Mouse (Mus musculus) gastrocnemius, postnatal 10 days (tissue): ENCODE measurements around the gene Vwa2. TPM values are rescaled to one million over a fixed set of nuclear protein-coding genes. Genes with fewer than 3 reads are reported as not detected.

ENCODE experiments used
- DNase-seq: peaks from one replicate; pipeline ENCODE4 v3.0.0; 2021; ENCODE audit warnings: mixed read lengths
- total RNA-seq, 2 experiments: library from RNA; stranded (reverse); gene quantifications; 2 replicates each; pipeline ENCODE4 v1.2.3; 2021

Vwa2 gene
- total RNA-seq, 2 experiments from 2014 or later, result not detected

DNA sequence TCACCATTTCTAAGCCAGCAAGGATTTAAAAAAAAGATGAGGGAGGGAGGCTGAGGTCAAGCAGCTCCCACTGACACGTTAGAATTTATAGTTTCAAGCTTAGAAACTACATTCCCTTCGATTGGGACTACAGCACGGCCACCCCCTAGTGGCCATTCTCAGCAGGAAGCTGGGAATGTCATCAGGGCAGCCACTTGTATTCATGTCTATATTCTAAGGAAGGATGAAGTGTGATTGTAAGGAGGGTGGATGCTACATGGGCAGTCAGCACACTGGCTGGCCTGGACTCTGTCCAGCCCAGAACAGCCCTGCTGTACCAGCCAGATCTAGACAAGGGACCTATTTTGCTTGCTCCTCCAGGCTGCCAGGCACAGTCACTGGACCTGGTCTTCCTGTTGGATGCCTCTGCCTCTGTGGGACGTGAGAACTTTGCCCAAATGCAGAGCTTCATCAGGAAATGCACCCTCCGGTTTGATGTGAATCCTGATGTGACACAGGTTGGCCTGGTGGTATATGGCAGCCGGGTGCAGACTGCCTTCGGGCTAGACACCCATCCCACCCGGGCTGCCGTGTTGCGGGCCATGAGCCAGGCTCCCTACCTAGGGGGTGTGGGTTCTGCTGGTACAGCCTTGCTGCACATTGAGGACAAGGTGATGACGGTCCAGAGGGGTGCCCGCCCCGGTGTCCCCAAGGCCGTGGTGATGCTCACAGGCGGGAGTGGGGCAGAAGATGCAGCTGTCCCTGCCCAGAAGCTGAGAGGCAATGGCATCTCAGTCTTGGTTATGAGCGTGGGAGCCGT, 34.6 kb downstream of the Vwa2 start:
- peak; percentile 37 for DNase-seq

DNA sequence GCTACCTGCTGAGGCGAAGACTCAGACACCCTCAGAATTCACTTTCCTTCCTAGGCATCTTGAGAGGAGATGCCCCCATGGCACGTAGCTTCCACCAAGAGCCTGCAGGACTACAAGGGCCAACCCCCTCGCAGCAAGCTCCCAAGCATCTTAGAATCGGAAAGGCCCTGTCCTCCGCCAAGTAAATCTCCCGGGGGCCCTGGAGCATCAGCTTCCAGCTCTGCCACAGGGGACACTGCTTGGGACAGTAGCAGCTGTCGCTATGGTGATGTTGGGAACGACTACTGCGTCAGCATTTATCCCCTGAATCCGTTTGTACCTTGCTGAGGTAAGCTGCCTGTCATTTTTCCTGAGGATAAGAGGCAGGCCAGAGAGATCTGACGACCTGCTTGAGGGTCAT, 36.5 kb downstream of the Vwa2 start:
- DNase-seq, result no peak

DNA sequence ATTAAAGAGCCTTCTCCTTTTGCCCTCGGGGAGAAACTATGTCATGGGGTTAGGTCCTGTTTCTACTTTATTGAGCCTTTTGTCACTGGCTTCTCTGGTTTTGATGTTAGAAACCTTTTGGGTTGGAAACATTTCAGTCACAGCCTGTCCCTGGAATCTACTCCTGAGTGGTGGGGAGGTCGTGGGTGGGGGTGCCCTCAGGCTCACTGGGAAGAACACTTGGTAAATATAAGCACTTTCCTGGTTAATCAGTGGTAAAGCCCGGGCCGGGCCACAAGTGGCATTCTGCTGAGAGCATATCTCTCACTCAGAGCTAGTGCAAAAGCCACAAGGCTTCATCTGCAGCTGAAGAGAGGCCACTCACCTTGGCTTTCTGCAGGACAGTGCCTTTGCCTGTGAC, 39.7 kb downstream of the Vwa2 start:
- DNase-seq, result no peak

GRCm38 (mm10) chr19:56914658-56915057, 40.6 kb downstream of the Vwa2 start:
- DNase-seq, result no peak

DNA sequence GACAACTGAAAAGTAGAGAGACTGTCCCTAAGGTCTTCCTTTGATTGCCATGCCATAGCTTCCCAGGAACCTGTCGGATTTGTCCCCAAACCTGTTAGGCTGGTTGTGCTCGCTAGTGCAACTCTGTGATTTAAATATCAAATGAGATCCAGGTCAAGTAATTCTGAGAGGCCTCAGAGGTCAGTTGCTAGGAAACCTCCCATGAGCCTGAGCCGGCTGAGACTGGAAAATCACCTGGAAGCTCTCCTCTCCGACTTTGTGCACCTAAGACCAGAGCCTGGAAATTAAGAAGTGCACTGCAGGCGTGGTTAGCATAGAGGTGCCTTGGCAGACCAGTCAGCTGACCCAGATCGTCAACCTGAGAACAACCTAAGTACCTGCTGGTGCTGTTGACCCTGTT, 41.0 kb downstream of the Vwa2 start:
- no peak for DNase-seq

DNA sequence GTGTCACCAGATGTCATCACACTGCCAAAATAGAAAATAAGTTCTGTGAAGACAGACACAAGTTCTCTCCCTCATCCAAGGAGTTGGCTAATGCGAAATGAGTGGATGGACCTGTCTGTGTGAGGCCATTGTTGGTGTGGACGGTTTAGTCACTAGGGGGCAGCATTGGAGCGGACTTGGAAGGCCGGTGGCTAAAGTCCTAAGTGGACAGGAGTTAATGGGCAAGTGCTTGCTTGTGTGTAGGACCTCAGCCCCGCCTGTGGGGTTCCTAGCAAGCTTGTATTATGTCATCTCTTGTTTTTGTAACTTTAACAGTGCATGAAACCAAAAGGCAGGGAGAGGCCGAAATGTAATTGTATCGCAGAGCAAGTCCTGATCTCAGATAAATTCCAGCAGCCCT, 45.6 kb downstream of the Vwa2 start:
- peak; percentile 90 for DNase-seq

DNA sequence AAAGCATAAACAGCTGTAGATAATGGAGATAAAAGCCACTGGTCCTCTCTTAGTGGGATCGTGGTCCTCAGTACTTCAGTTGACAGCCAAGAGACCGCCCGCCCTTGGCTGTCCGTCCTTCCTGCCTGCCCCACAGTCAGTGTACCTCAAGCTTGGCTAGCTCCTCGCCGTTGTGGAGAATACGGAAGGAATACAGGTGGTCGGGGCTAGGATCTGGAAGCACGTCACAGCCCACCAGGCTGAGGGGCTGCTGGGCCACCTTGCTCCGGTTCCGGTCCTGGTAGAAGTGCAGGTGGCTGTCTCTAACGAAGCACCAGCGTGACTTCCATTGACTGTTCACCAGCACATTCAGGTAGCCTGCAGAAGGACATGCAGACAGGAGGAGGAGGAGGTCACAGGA, 46.2 kb downstream of the Vwa2 start:
- DNase-seq, result no peak

DNA sequence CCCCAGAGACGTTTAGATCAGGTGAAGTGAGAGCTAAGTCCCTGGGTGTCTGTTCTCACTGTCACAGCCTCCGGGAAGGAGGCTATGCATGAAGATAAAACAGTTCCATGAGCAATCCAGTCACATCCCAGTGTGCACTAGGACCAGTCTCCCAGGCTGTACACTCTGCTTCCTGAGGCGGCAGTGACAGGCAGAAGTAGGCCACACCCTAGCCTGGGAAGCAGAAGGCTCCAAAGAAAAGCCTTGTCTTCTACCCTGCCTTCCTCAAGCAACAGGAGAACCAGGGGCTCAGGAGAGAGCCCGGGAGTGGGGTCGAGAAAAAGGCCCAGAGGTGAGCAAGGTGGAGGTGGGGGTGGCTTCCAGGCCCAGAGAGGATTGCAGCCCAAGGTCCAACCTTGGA, 47.7 kb downstream of the Vwa2 start:
- DNase-seq, result no peak

- no peak for DNase-seq
These were observed 55.3 kb downstream of the Vwa2 start for GRCm38 (mm10) chr19:56929392-56929791.

DNA sequence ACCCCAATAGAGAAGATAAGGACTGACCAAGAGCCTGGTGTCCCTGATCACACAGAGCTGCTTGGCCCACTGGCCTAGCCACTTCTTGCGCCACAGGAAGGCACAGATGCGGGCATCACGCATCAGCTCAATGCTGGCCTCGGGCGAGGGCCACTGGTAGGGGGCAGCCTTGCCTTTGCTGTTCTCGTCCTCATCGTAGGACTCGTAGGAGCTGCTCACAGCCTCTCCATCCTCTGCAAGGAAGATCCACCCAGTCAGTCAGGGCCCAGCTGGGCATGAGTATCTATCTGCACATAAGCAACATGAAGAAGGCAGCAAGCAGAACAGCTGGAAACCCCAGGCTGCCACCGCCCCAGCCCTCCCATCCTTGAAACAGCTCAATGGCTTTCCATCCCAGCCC, 56.0 kb downstream of the Vwa2 start:
- no peak for DNase-seq

- no peak for DNase-seq
These were observed 59.8 kb downstream of the Vwa2 start for GRCm38 (mm10) chr19:56933800-56934199.

DNA sequence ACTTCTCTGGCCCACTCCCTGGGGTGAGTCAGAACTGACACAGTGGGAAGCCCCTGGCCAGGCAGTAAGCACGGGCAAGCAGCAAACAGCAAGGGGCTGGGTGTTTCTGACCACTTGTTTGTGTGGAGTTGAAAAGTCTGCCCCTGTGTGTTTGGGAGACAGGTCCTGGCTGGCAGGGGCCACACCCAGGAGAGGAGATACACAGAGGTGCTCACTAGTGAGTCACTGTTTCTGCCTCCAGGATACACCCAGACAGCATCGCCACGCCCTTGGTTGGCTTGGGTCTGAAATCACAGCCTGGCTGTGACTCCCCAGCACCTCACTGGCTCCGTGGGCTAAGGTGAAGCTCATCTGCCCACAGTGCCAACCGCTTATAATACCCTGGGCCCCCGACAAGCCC, 61.1 kb downstream of the Vwa2 start:
- no peak for DNase-seq

- no peak for DNase-seq
These were observed 61.7 kb downstream of the Vwa2 start for GRCm38 (mm10) chr19:56935777-56936176.

DNA sequence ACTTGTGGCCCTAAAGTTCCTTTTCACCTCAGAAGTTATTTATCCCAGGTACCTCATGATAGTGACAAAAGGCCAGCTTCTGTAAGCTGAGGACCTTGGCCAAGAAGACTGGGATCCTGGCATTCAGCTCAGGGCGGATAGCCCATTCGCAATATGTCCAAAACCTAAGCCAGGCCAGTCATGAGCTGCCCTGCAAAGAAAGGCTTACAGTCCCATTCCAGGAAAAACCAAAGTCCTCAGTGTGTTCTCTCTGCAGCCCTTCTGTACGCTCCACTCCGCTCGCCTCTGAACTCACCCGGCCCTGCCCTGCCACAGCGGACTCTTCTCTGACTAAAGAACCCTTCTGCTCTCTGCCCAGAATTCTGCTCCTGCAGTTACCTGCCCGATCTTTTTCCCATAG, 62.2 kb downstream of the Vwa2 start:
- DNase-seq, result no peak

GRCm38 (mm10) chr19:56937911-56938310, 63.9 kb downstream of the Vwa2 start:
- DNase-seq, result no peak

GRCm38 (mm10) chr19:56939826-56940225, 65.8 kb downstream of the Vwa2 start:
- DNase-seq, result peak; percentile 79

- DNase-seq, result peak; percentile 77
These were observed 66.5 kb downstream of the Vwa2 start for GRCm38 (mm10) chr19:56940507-56940906.

- DNase-seq, result no peak
These were observed 68.2 kb downstream of the Vwa2 start for GRCm38 (mm10) chr19:56942216-56942615.

DNA sequence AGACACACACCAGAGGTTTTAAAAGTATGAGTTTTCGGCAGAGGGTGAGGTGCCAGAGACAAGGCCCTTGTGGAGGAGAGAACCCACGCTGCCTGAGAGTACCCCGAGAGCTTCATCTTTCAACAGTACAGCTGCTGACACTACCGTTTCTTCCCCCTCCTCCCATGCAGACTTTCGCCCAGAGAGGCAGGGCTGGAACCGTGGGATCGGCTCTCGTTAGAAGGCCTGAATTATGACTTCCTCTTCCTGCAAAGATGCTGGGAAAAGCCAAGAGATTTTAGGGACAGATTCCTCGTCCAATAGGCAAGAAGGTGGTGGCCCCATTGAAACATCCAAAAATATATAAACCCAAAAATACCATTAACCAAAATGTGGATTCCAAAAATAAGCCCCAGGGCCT, 70.2 kb downstream of the Vwa2 start:
- no peak for DNase-seq

DNA sequence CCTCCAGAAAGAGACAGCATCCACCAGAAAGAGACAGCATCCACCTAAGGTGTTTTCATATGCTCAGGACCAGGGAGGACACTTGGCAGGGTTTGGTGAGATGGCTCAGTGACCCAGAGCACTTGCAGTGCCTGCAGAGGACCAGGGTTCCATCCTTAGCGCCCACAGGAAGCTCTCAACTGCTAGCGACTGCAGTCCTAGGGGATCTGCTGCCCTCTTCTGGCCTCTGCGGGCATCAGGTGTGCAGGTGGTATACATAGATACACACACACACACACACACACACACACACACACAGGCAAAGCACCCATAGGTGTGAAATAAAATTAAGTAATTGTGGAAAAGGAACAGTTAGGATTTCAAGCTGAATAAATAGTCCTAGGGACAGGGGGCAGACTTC, 70.8 kb downstream of the Vwa2 start:
- DNase-seq, result no peak

- no peak for DNase-seq
These were observed 71.6 kb downstream of the Vwa2 start for GRCm38 (mm10) chr19:56945621-56946020.

DNA sequence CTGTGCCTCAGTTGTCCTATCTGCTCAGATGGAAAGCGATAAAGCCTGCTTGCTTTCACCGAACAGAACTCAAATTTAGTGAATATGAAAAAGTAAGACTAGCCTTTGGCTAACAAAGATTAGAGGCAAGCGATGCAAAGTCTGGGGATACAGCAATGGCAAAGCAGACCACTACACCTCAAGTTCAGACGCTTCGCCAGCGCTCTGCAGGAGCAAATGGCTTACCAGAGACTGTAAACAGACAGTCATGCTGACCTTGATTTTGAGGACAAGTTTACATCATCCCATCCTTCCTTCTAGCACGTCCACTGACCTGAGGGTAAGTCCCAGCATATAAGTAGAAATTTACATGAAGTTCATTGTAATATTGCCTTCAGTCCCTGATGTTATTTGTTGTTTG, 72.2 kb downstream of the Vwa2 start:
- DNase-seq, result no peak

- DNase-seq, result no peak
These were observed 72.7 kb downstream of the Vwa2 start for GRCm38 (mm10) chr19:56946727-56947126.

GRCm38 (mm10) chr19:56947971-56948610, 74.0 kb downstream of the Vwa2 start:
- no peak for DNase-seq
